ENCODE assay signal across 25 mouse cellular contexts in the genomic region with DNA sequence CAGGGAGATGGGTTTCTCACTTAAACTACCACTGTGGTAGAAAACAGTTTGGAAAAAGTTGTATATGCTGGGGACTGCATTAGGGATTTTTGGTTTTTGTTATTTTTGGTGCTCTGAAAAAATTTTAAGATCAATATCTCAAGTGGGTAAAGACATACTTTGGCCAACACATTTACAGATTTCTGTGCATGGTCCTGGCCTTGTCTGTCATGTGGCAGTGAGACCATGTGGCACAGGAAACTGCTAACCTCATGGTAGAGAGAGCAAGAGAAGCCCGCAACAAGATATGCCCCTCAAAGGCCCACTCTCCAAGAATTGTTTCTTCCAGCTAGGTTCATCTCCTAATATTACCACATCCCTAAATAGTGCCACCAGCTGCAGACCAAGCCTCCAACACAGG. TPM values are rescaled to one million over a fixed set of nuclear protein-coding genes. Genes with fewer than 3 reads are reported as not detected.
DNase-seq lines count a peak whose midpoint lies in the region; ATAC-seq and TF ChIP-seq lines count a peak whose summit lies in the region.
"Had no signal": no experiment of that assay in that cellular context is flagged by ENCODE, and none has a peak within 500 bp of the region (broad histone marks: within the 10 kb centered on the region; RNA-seq: fewer than 3 reads in every experiment).

No protein-coding gene starts in this region.

- no peak for ATAC-seq in intestine, embryonic 16.5 days
- no peak for ATAC-seq in hindbrain, embryonic 14.5 days (ENCODE audit: low FRiP score)
- ATAC-seq: activated CD4-positive, CD25-positive, alpha-beta regulatory T cell, adult 4 months; CD4-positive, CD25-positive, alpha-beta regulatory T cell, adult 4 months; Patski had no signal

- no peak overlapping the region for H3K9ac ChIP-seq in CH12.LX (ENCODE audit: insufficient read depth, low read depth)
- H3K9ac ChIP-seq in intestine, embryonic 16.5 days (ENCODE audit: low read depth, low read length): no peak overlapping the region
- H3K9ac ChIP-seq in hindbrain, embryonic 14.5 days: no peak overlapping the region

- TF ChIP-seq EP300 in CH12.LX (IDR thresholded peaks at IDR 0.05; ENCODE audit: low read length): no peak

- no peak overlapping the region for H3K27ac ChIP-seq in CH12.LX (ENCODE audit: insufficient read depth, low read depth)
- no peak overlapping the region for H3K27ac ChIP-seq in intestine, embryonic 16.5 days (ENCODE audit: low read length)
- H3K27ac ChIP-seq in hindbrain, embryonic 14.5 days: no peak overlapping the region

- no peaks in the 10 kb centered on the region for H3K36me3 ChIP-seq in CH12.LX (replicated peaks in 1 of 2; ENCODE audit: control insufficient read depth in 1 of 2, insufficient read depth in 1 of 2, low read length in 1 of 2)
- H3K36me3 ChIP-seq in intestine, embryonic 16.5 days (ENCODE audit: control insufficient read depth, insufficient read depth, low read length): no peaks in the 10 kb centered on the region
- H3K36me3 ChIP-seq in hindbrain, embryonic 14.5 days (replicated peaks; ENCODE audit: control insufficient read depth, insufficient read depth): no peaks in the 10 kb centered on the region
- H3K36me3 ChIP-seq: G1E had no signal

- peaks cover 8 to 19% of the 10 kb centered on the region in 2 experiments for H3K4me1 ChIP-seq in CH12.LX (ENCODE audit: control insufficient read depth in 1 of 2, insufficient read depth in 2 of 2)
- no peaks in the 10 kb centered on the region for H3K4me1 ChIP-seq in intestine, embryonic 16.5 days (ENCODE audit: control insufficient read depth, insufficient read depth, low read length)
- H3K4me1 ChIP-seq in hindbrain, embryonic 14.5 days (replicated peaks; ENCODE audit: control insufficient read depth, insufficient read depth, low read length): no peaks in the 10 kb centered on the region

- dilution Hi-C loops in CH12.LX (cut with MboI; ENCODE audit: extremely low pct_ligation_motif_present, extremely low pct_unique_long_range_greater_than_20kb, low sequenced_read_pairs): no loop called here

- no peak overlapping the region for H3K4me2 ChIP-seq in CH12.LX (ENCODE audit: insufficient read depth, low read depth, poor library complexity, severe bottlenecking)
- H3K4me2 ChIP-seq in intestine, embryonic 16.5 days (ENCODE audit: low read depth, low read length): no peak overlapping the region
- H3K4me2 ChIP-seq in hindbrain, embryonic 14.5 days (replicated peaks): no peak overlapping the region

- no peak overlapping the region for H3K4me3 ChIP-seq in CH12.LX (replicated peaks in 1 of 3; ENCODE audit: low read depth in 2 of 3, low read length in 2 of 3, poor library complexity in 1 of 3)
- no peak overlapping the region for H3K4me3 ChIP-seq in intestine, embryonic 16.5 days (ENCODE audit: low read length)
- H3K4me3 ChIP-seq in hindbrain, embryonic 14.5 days (replicated peaks; ENCODE audit: low read length): no peak overlapping the region

- in situ Hi-C loops in CH12.LX (cut with MboI; ENCODE audit: low pct_ligation_motif_present, low pct_unique_long_range_greater_than_20kb, low sequenced_read_pairs): no loop called here

- no peak for TF ChIP-seq POLR2A in CH12.LX (IDR thresholded peaks at IDR 0.05; ENCODE audit: low read depth, low read length)

- no peak for TF ChIP-seq CTCF in CH12.LX (conservative IDR thresholded peaks at IDR 0.05 in 1 of 2, IDR thresholded peaks at IDR 0.05 in 1 of 2; ENCODE audit: low read depth in 2 of 2, low read length in 2 of 2)

- 86% methylated on average over 1 of the region's 1 CpGs for whole genome bisulfite sequencing in intestine, embryonic 16.5 days
- 81% methylated on average over 1 of the region's 1 CpGs for WGBS in hindbrain, embryonic 14.5 days

- no peaks in the 10 kb centered on the region for H3K9me3 ChIP-seq in CH12.LX (replicated peaks; ENCODE audit: low read length)
- H3K9me3 ChIP-seq in intestine, embryonic 16.5 days (ENCODE audit: control insufficient read depth, low read length): no peaks in the 10 kb centered on the region
- H3K9me3 ChIP-seq in hindbrain, embryonic 14.5 days (ENCODE audit: control insufficient read depth, low read length): no peaks in the 10 kb centered on the region
- H3K9me3 ChIP-seq: G1E had no signal

- TF ChIP-seq RAD21 in CH12.LX (IDR thresholded peaks at IDR 0.05; ENCODE audit: low read depth, low read length): no peak

- no peaks in the 10 kb centered on the region for H3K79me2 ChIP-seq in CH12.LX (replicated peaks; ENCODE audit: control insufficient read depth, extremely low read depth, insufficient read depth, poor library complexity, severe bottlenecking)

- no peaks in the 10 kb centered on the region for H3K27me3 ChIP-seq in CH12.LX (replicated peaks)
- no peaks in the 10 kb centered on the region for H3K27me3 ChIP-seq in intestine, embryonic 16.5 days (replicated peaks; ENCODE audit: control insufficient read depth, insufficient read depth, low read length)
- no peaks in the 10 kb centered on the region for H3K27me3 ChIP-seq in hindbrain, embryonic 14.5 days (ENCODE audit: control insufficient read depth, insufficient read depth, low read length)
- H3K27me3 ChIP-seq: Patski had no signal

- DNase-seq in 416B (ENCODE audit: low read depth) (peak; percentile 53), CH12.LX (ENCODE audit: extremely low read depth) (peak; percentile 32)
- no peak for DNase-seq in hindbrain, embryonic 14.5 days (ENCODE audit: low spot score)
- DNase-seq: adrenal gland, adult 2 months; adrenal gland, adult 8-10 months; adrenal gland, postnatal 10 days; adrenal gland, postnatal 14 days; adrenal gland, postnatal 25 days; adrenal gland, postnatal 36 days; B cell, adult 2 months; cerebellum, adult 11 months; cerebellum, adult 11-12 months; cerebellum, adult 18-20 months; cerebellum, adult 2 months; cerebellum, adult 8-10 months had no signal

TF ChIP-seq in CH12.LX, 34 proteins besides CTCF, POLR2A, EP300 and RAD21:
- no peak for TF ChIP-seq E2F4 (IDR thresholded peaks at IDR 0.05; ENCODE audit: insufficient replicate concordance, low read depth, low read length)
- TF ChIP-seq MYC (IDR thresholded peaks at IDR 0.05; ENCODE audit: low read depth, low read length): peak; percentile 68; the same call in 1 of the 2 replicates
- peak; percentile 62; the same call in 1 of the 2 replicates for TF ChIP-seq MAX (IDR thresholded peaks at IDR 0.05; ENCODE audit: low read length)

RNA-seq across cellular contexts. Expression of gene Ces2b, which starts 32.0 kb away (rescaled TPM):
- not detected in 2 replicates for total RNA-seq in CH12.LX (2012; rRNA removed)
- total RNA-seq in CH12.LX (2014; rRNA removed): 0.11 TPM in 1 of 2 replicates, not detected in the other
- polyA plus RNA-seq in CH12.LX (2012; ENCODE audit: insufficient read length, low read depth): not detected in 2 replicates
- 0.92 and 0.95 TPM in 2 replicates for polyA plus RNA-seq in intestine, embryonic 16.5 days (2015; fragmentation: Nextera tagmentation; extraction: Ambion mirVana)
- polyA plus RNA-seq in hindbrain, embryonic 14.5 days (2014; fragmentation: Nextera tagmentation; extraction: Ambion mirVana): 0.29 and 0.44 TPM in 2 replicates
- total RNA-seq: ES-E14, MEL had no signal
- polyA plus RNA-seq: activated CD4-positive, CD25-positive, alpha-beta regulatory T cell, adult 4 months; adrenal gland, adult 2 months; C2C12; CD4-positive, CD25-positive, alpha-beta regulatory T cell, adult 4 months; cerebellum, adult 2 months; G1E; Patski had no signal

RNA-seq across cellular contexts. Expression of gene Ces2c, which starts 47.5 kb away (rescaled TPM):
- total RNA-seq in CH12.LX (2012; rRNA removed) (5.7 and 6.2 TPM in 2 replicates), CH12.LX (2014; rRNA removed) (15.6 and 16.7 TPM in 2 replicates)
- 65.5 and 67.4 TPM in 2 replicates for polyA plus RNA-seq in CH12.LX (2012; ENCODE audit: insufficient read length, low read depth)
- 2.5 and 2.7 TPM in 2 replicates for polyA plus RNA-seq in intestine, embryonic 16.5 days (2015; fragmentation: Nextera tagmentation; extraction: Ambion mirVana)
- polyA plus RNA-seq in hindbrain, embryonic 14.5 days (2014; fragmentation: Nextera tagmentation; extraction: Ambion mirVana): not detected in 2 replicates
- total RNA-seq: adrenal gland, adult 18-20 months; adrenal gland, adult 2 months; adrenal gland, adult 8-10 months; adrenal gland, postnatal 14 days; adrenal gland, postnatal 25 days; adrenal gland, postnatal 36 days; ES-E14; MEL had no signal
- polyA plus RNA-seq: adrenal gland, adult 2 months; brain, embryonic 14.5 days; C2C12; cerebellum, adult 2 months; G1E; Patski had no signal

Comparison
In these comparisons a context has a peak if more than half of its experiments do, and no peak if none do; other contexts are left out.
1. RNA of gene Ces2c, which starts 47.5 kb away (polyA plus RNA-seq): 65.5 to 67.4 TPM in CH12.LX; 2.5 to 2.7 TPM in intestine, embryonic 16.5 days and not detected in hindbrain, embryonic 14.5 days; every median in the first group is over 10 times any median in the second.